Mouse (Mus musculus) E14TG2a.4 (cell line): ENCODE measurements around the gene Pot1a.

Experiments
- CTCF ChIP-seq: conservative IDR thresholded peaks from 2 replicates; pipeline ENCODE4 v1.5.1; 2014; ENCODE audit warnings: low read length
- NANOG ChIP-seq: IDR thresholded peaks from 2 replicates; pipeline ENCODE4 v1.6.1; 2014; ENCODE audit warnings: borderline replicate concordance, low read length, mixed read lengths
- POU5F1 ChIP-seq: IDR thresholded peaks from 2 replicates; pipeline ENCODE4 v1.6.1; 2014; ENCODE audit warnings: low read length, borderline replicate concordance

DNA sequence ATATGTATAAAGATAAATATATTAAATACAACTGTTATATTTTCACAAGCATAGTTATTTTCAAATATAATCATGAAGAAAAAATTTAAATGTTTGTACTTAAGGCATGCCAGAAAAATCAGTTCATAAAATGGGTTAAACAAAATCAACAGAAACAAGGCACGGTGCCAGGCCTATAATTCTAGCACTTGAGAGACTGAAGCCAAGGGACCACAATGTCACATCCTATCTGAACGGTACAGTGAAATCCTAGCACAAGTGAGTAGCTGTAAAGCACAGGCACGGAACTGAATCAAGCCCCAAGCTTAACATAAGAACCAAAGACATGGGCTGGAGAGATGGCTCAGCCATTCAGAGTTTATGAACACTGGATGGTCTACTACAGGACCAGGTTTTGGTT is 6.8 kb downstream of the Pot1a start:
- TF ChIP-seq CTCF (no peak), NANOG (no peak), POU5F1 (no peak)
